Mouse (Mus musculus) CD4-positive helper T cell, adult 2 months (primary cell): ENCODE measurements around the gene Nt5m.

ENCODE experiments used
- DNase-seq: peaks from one replicate; pipeline ENCODE4 v3.0.0-alpha.2; 2012; ENCODE audit warnings: low read depth, missing footprints, low spot score

Nt5m gene

GRCm38 (mm10) chr11:59839459-59840126, 346 bp downstream of the Nt5m start, which contains the start of gene Cops3:
Gene Cops3, minus strand, starts transcription at chr11:59839838.
- DNase-seq: peak; percentile 98

- DNase-seq: no peak
These were observed 7.1 kb downstream of the Nt5m start for GRCm38 (mm10) chr11:59846311-59846710.

DNA sequence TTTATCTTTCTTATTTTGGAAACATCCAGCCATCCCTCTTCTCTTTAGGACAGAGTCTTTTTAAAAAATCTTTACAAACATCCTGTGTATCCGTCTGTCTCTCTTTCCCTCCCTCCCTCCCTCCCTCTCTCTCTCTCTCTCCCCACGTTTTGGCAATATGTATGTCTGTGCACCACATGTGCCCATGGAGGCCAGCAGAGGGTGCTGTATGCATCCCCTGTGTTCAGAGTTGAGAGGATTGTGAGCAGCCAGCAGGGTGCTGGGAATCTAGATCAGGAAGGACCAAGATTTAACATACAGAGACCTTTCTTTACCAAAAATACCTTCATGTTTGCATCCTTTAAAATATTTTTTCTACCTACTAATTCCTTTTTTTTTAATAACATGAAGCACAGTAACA, 7.9 kb downstream of the Nt5m start:
- DNase-seq: peak; percentile 83

- DNase-seq: peak; percentile 67
These were observed 8.9 kb downstream of the Nt5m start for GRCm38 (mm10) chr11:59847891-59848884.

DNA sequence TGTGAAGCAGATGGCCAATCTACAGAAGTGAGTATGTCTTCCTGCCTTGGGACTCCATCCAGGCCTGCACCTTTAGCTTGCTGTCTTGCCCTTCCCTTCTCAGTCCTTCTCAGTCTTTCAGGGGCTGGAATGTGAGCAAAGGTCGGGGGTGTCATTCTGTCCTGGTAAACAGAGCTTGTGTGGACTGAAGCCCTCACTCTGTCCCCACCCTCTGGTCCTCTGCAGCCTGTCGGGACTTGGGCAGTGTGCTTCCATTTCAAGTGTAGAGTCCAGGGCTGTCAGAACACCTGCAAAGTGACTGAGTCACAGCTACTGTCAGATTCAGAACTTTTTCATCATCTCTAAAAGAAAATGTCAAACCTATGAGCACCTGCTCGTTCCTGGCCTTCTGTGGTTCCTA, 13.6 kb downstream of the Nt5m start:
- DNase-seq: no peak

DNA sequence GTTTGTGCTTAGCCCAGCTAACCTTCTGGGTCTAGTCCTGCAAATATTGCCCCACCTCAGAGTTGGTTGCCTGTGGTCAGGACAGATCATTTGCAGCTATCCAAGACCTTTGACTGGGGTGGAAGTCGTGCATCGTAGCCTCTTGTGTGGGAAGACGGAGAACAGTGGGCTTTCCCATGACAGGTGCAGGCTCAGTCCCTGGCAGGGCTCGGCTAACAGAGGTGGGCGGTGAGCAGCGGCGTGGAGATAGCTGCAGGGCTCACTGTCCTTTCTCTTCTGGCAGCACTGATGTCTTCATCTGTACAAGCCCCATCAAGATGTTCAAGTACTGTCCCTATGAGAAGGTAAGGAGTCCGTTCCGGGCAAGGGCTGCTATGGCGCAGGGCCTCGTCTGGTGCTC, 21.2 kb downstream of the Nt5m start:
- DNase-seq: no peak

- DNase-seq: no peak
These were observed 25.1 kb downstream of the Nt5m start for GRCm38 (mm10) chr11:59864316-59864715.

DNA sequence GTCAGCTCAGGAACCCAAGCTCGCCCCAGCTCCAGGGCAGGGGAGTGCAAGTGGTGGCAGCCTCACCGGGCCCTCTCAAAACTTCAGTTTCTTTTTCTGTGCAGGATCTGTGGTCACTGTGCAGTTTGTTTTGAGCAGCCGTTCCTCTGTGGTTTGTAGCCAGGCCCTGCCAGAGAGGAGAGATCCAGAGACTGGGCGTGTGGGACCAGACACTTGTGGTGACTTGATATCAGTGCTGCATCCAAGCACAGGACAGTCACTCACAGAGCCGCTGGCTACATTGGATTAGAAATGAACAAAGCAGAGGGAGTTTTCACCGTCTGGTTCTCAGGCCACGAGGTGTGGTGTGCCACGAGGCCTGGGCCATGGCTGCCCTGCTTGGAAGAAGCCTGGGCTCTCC, 32.9 kb downstream of the Nt5m start:
- DNase-seq: no peak

GRCm38 (mm10) chr11:59880031-59880430, 40.8 kb downstream of the Nt5m start:
- peak; percentile 53 for DNase-seq

- peak; percentile 19 for DNase-seq
These were observed 46.2 kb downstream of the Nt5m start for GRCm38 (mm10) chr11:59885217-59885986.

- no peak for DNase-seq
These were observed 47.7 kb downstream of the Nt5m start for GRCm38 (mm10) chr11:59886952-59887351.

- DNase-seq: no peak
These were observed 48.9 kb downstream of the Nt5m start for GRCm38 (mm10) chr11:59888151-59888550.

GRCm38 (mm10) chr11:59891854-59892253, 52.6 kb downstream of the Nt5m start:
- DNase-seq: no peak

GRCm38 (mm10) chr11:59893153-59893788, 54.0 kb downstream of the Nt5m start:
- DNase-seq: no peak

GRCm38 (mm10) chr11:59894916-59895315, 55.7 kb downstream of the Nt5m start:
- DNase-seq: no peak

GRCm38 (mm10) chr11:59895316-59895715, 56.1 kb downstream of the Nt5m start:
- DNase-seq: no peak

- DNase-seq: no peak
These were observed 58.8 kb downstream of the Nt5m start for GRCm38 (mm10) chr11:59897981-59898599.

DNA sequence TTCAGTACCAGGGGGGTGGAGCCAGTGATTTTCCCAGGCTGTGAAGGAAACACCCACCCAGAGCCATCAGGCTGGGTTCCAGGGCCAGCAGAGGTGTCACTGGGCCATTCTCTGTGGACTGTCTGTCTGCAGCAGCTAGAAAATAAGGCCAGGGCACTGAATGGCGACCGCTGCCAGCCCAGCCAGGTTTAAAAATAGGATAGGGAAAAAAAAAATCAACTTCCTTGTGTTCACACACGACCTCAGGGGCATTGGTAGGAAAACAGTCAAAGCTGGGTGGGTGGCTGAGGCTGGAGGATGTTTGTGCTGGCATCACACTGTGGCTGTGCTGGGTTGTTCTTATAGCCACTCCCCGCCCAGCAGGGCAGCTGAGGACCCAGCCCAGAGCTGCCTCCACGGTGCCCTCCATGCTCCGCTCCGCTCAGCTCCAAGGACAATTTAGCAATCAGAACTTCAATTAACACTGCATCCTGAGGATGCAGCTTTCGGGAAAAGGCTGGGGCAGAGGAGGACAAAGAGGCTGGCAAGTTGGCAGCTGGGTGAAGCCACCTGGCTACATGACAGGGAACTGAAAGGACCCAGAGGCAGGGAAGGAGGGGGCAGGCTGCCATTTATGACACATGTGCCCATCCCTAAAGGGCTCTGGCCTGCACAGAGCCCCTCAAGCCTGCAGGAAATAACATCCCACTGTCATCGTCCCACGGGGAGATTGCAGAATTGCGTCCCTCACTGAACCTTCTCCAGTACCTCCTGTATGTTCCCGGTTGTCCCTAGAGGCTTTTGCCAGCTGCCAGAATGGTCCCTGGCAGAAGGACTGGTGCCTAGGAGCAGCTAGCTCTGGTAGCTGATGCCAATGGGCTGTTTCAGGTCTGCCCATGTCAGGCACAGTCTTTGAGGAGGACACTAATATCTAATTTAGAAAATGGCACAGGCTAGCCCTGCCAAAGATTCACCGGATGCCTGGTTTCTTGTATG, 60.8 kb downstream of the Nt5m start:
- no peak for DNase-seq

DNA sequence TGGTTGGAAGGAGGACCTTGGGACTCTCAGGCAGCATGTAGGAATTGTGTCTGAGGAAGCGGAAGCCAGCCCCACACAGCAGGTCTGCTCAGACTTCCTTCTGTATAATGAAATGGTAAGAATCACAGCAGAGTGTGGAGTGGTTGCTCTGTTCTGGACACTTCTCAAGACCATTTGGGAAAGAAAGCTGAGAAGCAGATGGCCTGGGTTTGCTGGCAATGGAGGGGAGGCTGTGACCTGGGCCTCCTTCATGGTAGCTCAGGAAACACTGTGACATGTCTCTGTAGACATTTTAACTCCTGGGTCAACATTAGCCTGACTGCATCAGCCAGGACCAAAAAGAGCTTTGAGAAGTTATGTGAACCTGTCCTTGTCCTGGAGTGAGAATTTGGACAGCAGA, 61.7 kb downstream of the Nt5m start:
- DNase-seq: no peak
